Mouse (Mus musculus) lung, embryonic 16.5 days (tissue): ENCODE data around the gene Rab21. TPM values are rescaled to one million over a fixed set of nuclear protein-coding genes. Genes with fewer than 3 reads are reported as not detected.

Experiments used
- ATAC-seq: fragments of 200-750 bp; cut with Nextera tagmentation; 2 replicates; pipeline ENCODE4 v1.8.0; 2017; ENCODE audit warnings: low read depth, mild to moderate bottlenecking, moderate library complexity
- H3K27ac ChIP-seq: fragments of 300-500 bp; sonication (generic); 2 replicates; pipeline ENCODE4 v1.5.1; 2014; ENCODE audit warnings: mild to moderate bottlenecking, control low read depth, low read length
- H3K27me3 ChIP-seq: fragments of 300-500 bp; sonication (generic); 2 replicates; pipeline ENCODE4 v1.6.1; 2014; ENCODE audit warnings: low read depth, low read length, mixed read lengths; ENCODE audit not compliant: control insufficient read depth, insufficient read depth
- H3K36me3 ChIP-seq: fragments of 300-500 bp; sonication (generic); 2 replicates; pipeline ENCODE4 v1.6.1; 2014; ENCODE audit warnings: low read length; ENCODE audit not compliant: control insufficient read depth, insufficient read depth
- H3K4me1 ChIP-seq: fragments of 300-500 bp; sonication (generic); replicated peaks from 2 replicates; pipeline ENCODE4 v1.6.1; 2014; ENCODE audit warnings: low read length, mixed read lengths; ENCODE audit not compliant: control insufficient read depth, insufficient read depth
- H3K4me2 ChIP-seq: fragments of 300-500 bp; sonication (generic); 2 replicates; pipeline ENCODE4 v1.6.1; 2014; ENCODE audit warnings: low read depth, low read length, control low read depth
- H3K4me3 ChIP-seq: fragments of 300-500 bp; sonication (generic); 2 replicates; pipeline ENCODE4 v1.5.1; 2014; ENCODE audit warnings: mild to moderate bottlenecking, low read length, control low read depth
- H3K9ac ChIP-seq: fragments of 300-500 bp; sonication (generic); 2 replicates; pipeline ENCODE4 v1.6.1; 2014; ENCODE audit warnings: low read length, control low read depth
- H3K9me3 ChIP-seq: fragments of 300-500 bp; sonication (generic); 2 replicates; pipeline ENCODE4 v1.6.1; 2016; ENCODE audit warnings: low read length; ENCODE audit not compliant: control insufficient read depth
- WGBS: fragments of 180-500 bp; shearing (Covaris S2); extraction: QIAGEN DNeasy Blood & Tissue Kit; methylation state at CpG from one replicate; pipeline ENCODE4 v1.1.7; 2014; 5-methylcytosine and 5-hydroxymethylcytosine counted together
- polyA plus RNA-seq: library from polyadenylated mRNA; unstranded; fragments of >200 nt; fragmentation: Nextera tagmentation; extraction: Ambion mirVana; gene quantifications from 2 replicates; pipeline ENCODE4 v1.2.1, GENCODE M21; 2015

Rab21 gene
- polyA plus RNA-seq, 1 experiment from 2014 or later = 4.0 TPM

DNA sequence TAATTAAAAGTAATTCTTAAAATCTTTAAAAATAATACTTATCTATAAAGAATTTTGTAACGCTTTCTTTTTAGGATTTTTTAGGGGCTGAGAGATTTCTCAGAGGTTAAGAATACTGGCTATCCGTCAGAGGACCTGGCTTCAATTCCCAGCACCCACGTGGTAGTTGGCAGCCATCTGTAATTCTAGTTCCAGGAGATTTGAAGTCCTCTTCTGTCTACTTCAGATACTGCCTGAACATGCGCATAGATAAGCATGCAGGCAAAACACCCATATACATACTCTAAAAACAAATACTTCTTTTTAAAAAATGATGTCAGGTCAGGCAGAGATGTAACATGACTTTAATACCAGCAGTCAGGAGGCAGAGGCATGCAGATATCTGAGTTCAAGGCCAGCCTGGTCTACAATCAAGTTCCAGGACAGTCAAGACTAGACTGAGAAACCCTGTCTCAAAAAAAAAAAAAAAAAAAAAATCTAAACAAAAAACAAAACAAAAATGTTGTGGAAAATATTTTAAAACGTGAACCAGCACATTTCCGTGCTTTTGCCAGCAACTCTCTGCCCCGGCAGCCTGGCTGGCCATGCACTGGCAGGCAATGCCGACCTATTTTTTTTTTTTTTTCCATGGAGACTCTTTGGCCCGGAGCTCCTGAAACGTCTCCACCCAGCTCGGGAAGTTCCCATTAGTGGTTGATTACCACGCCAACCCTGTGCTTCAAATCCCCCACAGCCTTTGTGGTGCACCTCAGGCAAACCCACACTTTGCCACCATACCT is 44.6 kb downstream of the Rab21 start:
- Histone ChIP-seq H3K9ac (no peak overlapping the region), H3K27ac (no peak overlapping the region), H3K27me3 (no peaks in the 10 kb centered on the region), H3K4me3 (no peak overlapping the region), H3K4me1 (no peaks in the 10 kb centered on the region), H3K4me2 (no peak overlapping the region), H3K36me3 (no peaks in the 10 kb centered on the region), H3K9me3 (no peaks in the 10 kb centered on the region)
- no peak for ATAC-seq
- WGBS = 82% methylated on average over 12 of the region's 12 CpGs

DNA sequence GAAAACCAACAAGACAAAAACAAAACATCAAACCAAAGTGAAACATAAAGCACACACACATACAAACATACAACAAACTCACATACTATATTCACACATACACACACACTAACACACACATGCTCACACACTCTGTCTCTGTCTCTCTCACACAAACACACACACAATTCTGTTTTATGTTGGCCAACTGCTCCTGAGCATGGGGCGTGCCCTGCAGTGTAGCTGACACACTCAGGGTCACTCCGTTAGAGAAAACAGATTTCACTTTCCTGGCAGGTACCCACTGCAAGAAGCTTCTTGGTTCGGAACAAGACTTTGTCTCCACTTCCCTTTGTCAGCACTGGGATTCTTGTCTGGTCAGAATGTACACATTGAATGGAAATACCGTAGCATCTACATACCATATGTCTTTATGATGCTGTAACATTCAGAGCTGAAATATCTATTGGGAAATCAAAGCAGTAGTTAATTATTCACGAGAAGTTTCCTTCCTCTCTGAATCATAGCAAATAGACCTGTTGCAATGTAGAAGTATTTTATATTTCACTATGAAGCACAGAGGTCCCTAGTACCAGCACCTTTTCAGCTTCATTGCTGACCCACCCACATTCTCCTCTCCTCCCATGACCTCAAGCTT is 52.4 kb downstream of the Rab21 start:
- Histone ChIP-seq H3K4me2 (no peak overlapping the region), H3K9me3 (peaks cover 4% of the 10 kb centered on the region), H3K4me3 (no peak overlapping the region), H3K36me3 (no peaks in the 10 kb centered on the region), H3K27ac (no peak overlapping the region), H3K9ac (no peak overlapping the region), H3K27me3 (no peaks in the 10 kb centered on the region), H3K4me1 (no peaks in the 10 kb centered on the region)
- no peak for ATAC-seq
- WGBS = 52% methylated on average over 5 of the region's 5 CpGs

DNA sequence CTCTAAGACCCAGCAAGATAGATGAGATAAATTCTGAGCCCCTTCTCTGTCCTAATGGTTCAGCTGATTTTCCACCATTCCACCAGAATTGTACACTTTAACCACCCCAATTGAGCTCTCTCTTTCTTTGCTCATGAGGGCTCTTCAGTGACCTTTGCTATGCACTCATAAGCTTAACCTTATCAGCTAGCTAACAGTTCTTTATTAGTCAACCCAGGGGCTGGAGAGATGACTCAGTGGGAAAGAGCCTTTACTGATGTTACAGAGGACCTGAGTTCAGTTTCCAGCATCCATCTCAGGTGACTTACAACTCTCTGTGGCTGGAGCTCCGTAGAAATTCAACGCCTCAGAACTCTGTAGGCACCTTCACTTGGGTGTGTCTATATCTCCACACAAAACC is 53.1 kb downstream of the Rab21 start:
- Histone ChIP-seq H3K27ac (no peak overlapping the region), H3K36me3 (no peaks in the 10 kb centered on the region), H3K9ac (no peak overlapping the region), H3K27me3 (no peaks in the 10 kb centered on the region), H3K4me3 (no peak overlapping the region), H3K4me1 (no peaks in the 10 kb centered on the region), H3K9me3 (peaks cover 4% of the 10 kb centered on the region), H3K4me2 (no peak overlapping the region)
- WGBS = 67% methylated on average over 2 of the region's 2 CpGs
- no peak for ATAC-seq

DNA sequence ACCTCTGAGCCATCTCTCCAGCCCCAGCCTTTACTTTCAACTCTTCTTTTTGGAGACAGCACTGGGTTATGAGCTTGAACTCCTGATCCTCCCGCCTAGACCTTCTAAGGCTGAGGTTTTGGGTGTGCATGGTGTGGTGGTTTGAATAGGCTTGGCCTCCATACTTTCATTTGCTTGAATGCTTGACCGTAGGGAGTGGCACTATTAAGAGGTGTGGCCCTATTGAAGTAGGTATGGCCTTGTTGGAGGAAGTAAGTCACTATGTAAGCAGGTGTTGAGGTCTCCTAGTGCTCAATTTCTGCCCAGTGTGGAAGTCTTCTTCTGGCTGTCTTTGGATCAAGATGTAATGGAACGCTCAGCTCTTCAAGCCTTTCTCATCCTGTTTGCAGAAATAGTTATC is 54.0 kb downstream of the Rab21 start:
- Histone ChIP-seq H3K36me3 (no peaks in the 10 kb centered on the region), H3K9ac (no peak overlapping the region), H3K4me1 (no peaks in the 10 kb centered on the region), H3K27me3 (no peaks in the 10 kb centered on the region), H3K4me2 (no peak overlapping the region), H3K4me3 (no peak overlapping the region), H3K9me3 (peaks cover 4% of the 10 kb centered on the region), H3K27ac (no peak overlapping the region)
- ATAC-seq = no peak
- WGBS = 69% methylated on average over 3 of the region's 3 CpGs

DNA sequence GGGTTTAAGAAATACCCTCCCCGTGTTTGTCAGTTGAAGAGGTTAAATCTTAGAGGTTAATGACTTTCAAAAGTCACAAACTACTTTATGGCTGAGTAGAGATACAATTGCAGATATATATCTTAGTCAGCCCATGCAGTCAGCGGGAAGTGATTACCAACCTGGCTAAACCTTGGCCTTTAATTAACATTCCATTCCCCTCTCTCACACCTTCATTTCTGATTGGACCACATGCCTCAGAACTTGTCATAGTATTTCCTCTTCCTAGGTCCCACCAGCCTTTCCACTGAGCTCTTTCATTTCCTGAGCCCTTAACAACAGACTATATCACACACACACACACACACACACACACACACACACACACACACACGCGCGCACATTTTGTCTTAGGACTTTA is 59.2 kb downstream of the Rab21 start:
- H3K9me3 ChIP-seq = peaks cover 4% of the 10 kb centered on the region
- no peaks in the 10 kb centered on the region; the same call in 1 of the 2 replicates for H3K4me1 ChIP-seq
- no peak overlapping the region for H3K9ac ChIP-seq
- H3K36me3 ChIP-seq = no peaks in the 10 kb centered on the region
- H3K27me3 ChIP-seq = no peaks in the 10 kb centered on the region
- WGBS = 70% methylated on average over 5 of the region's 5 CpGs
- no peak overlapping the region for H3K4me2 ChIP-seq
- no peak overlapping the region for H3K4me3 ChIP-seq
- no peak overlapping the region for H3K27ac ChIP-seq
- ATAC-seq = no peak

DNA sequence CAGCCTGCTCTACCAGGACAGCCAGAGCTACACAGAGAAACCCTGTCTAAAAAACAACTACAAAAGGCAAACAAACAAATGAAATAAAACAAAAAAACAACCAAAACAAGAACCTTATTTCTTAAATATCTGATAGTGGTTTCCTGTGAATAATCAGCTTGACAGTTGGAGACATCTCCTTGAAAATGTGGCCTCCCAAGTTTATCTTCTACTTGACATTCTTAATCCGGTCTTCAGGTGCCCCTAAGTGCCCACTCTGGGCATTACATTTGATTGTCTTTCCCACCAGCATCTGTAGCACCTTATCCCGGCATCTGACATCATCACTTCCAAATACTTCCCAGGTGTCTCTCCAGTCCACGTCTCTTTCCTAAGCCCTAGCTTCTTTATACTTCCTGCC is 61.9 kb downstream of the Rab21 start:
- Histone ChIP-seq H3K27ac (no peak overlapping the region), H3K4me2 (no peak overlapping the region), H3K36me3 (no peaks in the 10 kb centered on the region), H3K4me3 (no peak overlapping the region), H3K27me3 (no peaks in the 10 kb centered on the region), H3K9me3 (no peaks in the 10 kb centered on the region), H3K4me1 (peaks cover 8% of the 10 kb centered on the region), H3K9ac (no peak overlapping the region)
- no peak for ATAC-seq
- WGBS = 48% methylated on average over 3 of the region's 3 CpGs

DNA sequence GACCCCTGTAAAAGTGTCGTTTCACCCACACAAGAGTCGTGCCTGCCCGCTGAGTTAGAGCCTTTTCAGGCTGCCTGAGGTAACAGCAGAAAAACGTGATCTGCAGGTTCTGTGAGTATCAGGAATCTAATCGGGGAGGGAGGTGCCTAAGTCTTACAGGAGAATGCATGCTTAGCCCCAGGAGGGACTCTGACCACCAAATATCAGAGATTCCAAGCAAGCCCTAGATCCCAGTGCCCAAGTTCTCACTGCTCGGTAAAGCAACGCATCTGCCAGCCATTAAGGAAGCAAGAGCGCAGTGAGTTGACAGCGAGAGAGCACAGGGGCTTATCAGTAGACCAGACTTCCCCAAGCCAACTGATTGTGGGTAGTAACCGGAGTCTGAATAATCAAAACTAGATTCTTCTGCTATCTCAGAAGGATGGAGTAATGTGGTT is 63.1 kb downstream of the Rab21 start:
- Histone ChIP-seq H3K9me3 (no peaks in the 10 kb centered on the region), H3K36me3 (no peaks in the 10 kb centered on the region), H3K9ac (peak overlapping the region; percentile 69), H3K4me3 (peak overlapping the region; percentile 78), H3K27me3 (no peaks in the 10 kb centered on the region), H3K27ac (peak overlapping the region; percentile 77), H3K4me1 (peaks cover 8% of the 10 kb centered on the region), H3K4me2 (peak overlapping the region; percentile 82)
- peak; percentile 60 for ATAC-seq
- WGBS = 2% methylated on average over 10 of the region's 10 CpGs

DNA sequence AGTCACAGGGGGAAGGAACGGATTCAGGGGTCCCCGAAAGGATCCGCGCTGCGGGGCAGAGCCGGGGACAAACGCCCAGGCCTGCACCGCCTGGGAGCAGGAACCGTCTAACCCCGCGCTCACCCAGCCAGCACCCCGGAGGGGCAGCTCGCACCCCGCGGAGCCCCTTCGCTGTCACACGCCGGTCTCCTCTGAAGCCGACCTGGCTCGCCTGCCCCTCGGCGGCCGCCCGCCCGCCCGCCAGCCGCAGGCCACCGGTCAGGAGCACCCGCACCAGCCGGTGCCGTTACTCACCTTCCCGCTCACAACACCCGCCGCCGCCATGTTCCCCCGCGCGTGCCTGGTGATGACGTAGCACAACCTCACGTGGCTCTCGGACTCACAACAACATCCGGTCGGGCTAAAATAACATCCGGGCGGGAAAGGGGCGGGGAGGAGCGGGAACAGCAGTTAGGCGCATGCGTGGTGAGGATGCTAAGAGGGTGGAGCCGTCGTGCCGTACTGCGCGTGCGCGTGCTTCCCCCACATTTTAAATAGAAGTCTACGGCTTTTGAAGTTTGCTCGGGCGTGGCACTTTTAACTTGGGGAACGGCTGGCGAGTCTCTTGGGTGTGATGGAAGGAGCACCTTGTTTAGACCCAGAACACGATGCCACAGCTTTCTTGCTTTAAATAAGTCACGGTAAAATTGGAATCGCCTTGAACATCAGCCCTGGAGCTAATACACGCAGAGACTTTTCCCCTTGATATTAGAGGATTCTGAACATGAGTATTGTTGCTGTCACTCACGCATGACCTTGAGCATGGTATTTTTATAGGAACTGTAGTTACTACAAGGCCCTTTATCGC is 64.1 kb downstream of the Rab21 start, which contains the start of gene Tbc1d15:
Gene Tbc1d15 (minus strand): TSS at position 380 of the 847 bp plus-strand sequence.
- no peaks in the 10 kb centered on the region for H3K27me3 ChIP-seq
- H3K27ac ChIP-seq = peak within 1 kb of the TSS; percentile 77
- peak within 1 kb of the TSS; percentile 82 for H3K4me2 ChIP-seq
- H3K9ac ChIP-seq = peak within 1 kb of the TSS; percentile 87
- H3K36me3 ChIP-seq = no peaks in the 10 kb centered on the region
- peaks cover 8% of the 10 kb centered on the region for H3K4me1 ChIP-seq
- no peaks in the 10 kb centered on the region for H3K9me3 ChIP-seq
- peak within 1 kb of the TSS; percentile 78 for H3K4me3 ChIP-seq
- under 1% methylated on average over 51 of the region's 67 CpGs for WGBS
- peak; percentile 98 for ATAC-seq
